Mouse (Mus musculus): Measurements from ENCODE around the gene Tmem213. TPM values are rescaled to one million over a fixed set of nuclear protein-coding genes. Genes with fewer than 3 reads are reported as not detected.

The Tmem213 gene
- total RNA-seq, 2 experiments from 2014 or later, result not detected

DNA sequence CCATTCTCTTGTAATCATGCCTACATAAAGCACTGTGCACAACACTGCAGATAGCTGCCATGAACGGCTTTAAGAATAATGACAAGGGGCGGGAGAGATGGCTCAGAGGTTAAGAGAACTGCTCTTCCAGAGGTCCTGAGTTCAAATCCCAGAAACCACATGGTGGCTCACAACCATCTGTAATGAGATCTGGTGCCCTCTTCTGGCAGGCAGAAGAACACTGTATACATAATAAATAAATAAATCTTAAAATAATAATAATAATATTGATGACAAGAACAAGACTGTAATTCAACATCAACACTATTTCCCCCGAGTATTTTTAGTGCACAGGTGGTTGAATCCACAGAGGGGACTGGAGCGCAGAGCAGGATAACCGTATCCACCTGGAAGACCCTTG lies 47.1 kb downstream of the Tmem213 start:
- no peak for DNase-seq

DNA sequence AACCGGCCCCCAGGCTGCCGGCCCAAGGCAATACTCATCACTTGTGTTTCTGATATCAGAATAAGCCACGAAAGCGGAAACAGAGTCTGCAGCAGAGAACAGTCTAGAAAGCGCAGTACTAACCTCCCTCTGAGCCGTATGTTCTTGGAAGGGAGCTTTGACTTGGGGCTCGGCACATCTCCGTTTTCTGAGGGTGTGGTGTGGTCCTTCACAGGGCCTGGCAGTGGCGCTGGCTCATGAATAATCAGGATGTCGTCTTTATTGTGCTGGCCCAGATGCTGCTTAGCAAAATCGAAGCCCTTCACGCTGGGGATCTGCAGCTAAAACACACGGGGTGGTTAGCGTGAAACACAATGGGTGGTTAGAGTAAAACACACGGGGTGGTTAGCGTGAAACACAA lies 48.9 kb downstream of the Tmem213 start:
- no peak for DNase-seq

DNA sequence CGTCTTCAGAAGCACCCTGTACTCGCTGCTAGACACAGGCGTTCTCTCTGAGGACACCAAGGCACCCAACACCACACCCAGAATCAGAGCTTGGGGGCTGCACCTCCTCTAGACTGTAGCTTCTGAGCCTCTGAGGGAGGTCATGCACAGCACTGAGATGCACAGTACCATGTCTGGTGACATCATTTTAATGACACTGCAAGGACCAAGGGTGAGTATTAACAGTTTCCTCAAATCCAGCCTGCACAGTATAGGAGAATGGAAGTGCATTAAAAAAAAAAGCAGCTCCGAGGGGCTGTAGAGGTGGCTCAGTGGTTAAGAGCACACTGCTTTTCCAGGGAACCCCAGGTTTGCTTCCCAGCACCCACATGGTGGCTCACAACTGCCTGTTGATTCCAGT lies 50.5 kb downstream of the Tmem213 start:
- no peak for DNase-seq

DNA sequence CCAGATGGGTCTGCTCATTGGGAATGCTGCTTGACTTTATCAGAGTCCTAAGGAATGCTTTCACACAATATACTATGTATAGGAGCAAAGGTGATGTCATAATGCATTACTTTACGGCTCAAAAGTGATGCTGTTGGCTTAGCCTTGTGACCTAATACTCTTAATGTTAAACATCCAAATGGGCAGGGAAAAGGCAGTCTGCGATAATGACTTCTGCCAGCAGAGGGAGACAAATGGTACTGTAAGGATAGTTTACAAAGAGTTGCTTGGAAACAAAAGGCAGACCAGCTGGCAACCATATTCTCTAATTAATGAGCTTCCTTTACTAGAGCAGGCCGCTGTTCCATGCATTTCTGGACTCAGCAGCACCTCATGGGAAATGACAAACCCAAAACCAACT lies 51.0 kb downstream of the Tmem213 start:
- peak; percentile 85 for DNase-seq

DNA sequence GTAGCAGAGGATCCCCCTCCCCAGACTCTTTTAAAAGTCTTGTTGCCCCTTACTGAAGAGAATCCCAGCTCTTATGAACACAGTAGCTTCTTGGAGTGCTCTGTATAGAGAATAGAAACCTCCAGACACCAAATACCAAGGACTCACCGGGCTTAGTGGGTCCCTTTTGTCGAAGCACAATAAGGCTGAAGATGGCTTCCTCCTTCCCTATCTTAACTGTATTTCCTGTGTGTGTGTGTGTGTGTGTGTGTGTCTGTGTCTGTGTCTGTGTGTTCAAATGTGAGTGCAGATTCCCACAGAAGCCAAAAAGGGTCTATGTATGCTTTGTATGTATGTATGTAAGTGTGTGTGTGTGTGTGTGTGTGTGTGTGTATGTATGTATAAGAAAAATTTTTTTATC lies 51.5 kb downstream of the Tmem213 start:
- DNase-seq, result no peak

DNA sequence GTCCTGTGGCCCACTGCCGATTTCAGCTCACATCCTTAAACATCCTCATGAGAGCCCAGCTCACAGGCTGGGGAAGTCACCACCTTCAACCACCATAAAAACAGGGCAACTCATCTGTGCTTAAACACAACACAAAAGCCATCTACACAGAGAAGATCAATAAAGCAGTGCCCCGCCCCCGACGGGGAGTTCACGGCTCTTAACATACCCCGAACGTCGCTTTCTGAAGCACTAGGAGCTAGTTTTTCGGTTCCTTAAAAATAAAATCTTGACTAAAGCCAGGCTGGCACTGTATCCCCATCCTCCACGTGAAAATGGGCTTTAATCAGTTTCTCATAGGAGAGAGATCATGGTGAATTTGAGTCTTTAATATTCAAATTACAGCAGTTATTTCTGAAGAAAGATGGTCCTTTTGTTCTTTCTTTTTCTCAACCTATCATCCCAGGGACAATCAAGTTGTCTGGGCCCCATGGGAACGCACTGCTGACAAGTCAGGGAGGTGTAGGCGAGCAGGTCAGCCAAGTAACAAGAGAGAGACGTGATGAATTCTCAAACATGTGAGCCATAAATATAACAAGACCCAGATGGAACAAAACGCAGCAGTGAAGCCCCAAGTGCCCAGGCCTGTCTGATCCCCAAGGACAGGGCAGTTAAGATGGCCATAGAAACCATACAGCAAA lies 53.9 kb downstream of the Tmem213 start:
- DNase-seq, result no peak

DNA sequence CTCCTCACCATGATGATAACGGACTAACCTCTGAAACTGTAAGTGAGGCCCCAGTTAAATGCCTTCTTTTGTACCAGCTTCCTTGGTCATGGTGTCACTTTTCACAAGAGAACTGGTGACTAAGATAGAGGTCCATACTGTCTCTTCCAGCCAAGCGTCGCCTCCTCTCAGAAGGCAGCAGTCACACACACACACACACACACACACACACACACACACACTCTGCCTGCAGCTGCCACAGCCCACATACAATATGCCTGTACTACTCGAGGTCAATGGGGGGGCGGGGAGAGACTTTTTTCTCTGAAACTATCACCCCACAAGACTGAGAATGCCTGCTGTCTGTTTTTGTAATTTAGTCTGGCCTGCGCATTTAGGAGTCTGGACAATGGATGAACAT lies 55.6 kb downstream of the Tmem213 start:
- DNase-seq, result no peak

DNA sequence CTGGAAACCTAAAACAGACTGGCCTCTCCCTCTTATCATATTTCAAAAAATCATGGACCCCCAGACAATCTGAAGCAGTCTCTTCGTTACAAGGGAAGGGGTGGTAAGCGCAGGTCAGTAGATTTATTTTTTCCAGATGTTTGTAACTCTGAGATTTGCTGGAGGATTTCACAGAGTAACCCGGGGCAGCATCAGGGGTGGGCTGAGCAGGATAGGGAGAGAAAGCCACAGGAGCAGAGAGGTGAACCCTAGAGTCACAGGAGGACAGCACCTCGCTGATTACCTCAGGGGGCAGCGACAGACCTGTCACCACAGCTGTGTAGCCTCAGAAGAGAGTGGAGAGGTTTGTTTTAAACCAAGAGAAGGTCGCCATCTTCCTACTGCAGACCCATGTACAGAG lies 56.3 kb downstream of the Tmem213 start:
- no peak for DNase-seq

Other genes with a start within 250 kb of the Tmem213 start
- gene Trim24, start 238.4 kb upstream of the Tmem213 start, total RNA-seq (2021), result 10 to 100 TPM; 26.2 to 30.0 TPM
- under 1 TPM; 0.80 to 0.86 TPM for gene Svopl, start 62.3 kb upstream of the Tmem213 start, total RNA-seq (2021)
- gene Atp6v0a4, start 15.3 kb downstream of the Tmem213 start, total RNA-seq (2021), result 1 to 10 TPM; 1.8 to 2.3 TPM
- 1 to 10 TPM; 1.6 to 3.0 TPM for gene D630045J12Rik, start 144.8 kb downstream of the Tmem213 start, total RNA-seq (2021)
- gene Zc3hav1l, start 190.0 kb downstream of the Tmem213 start, total RNA-seq (2021), result 1 to 10 TPM; 4.3 to 6.5 TPM
- 10 to 100 TPM in 1 of 2 experiments, 1 to 10 TPM in 1; 9.1 to 11.2 TPM for gene Zc3hav1, start 245.3 kb downstream of the Tmem213 start, total RNA-seq (2021)

All from gastrocnemius, postnatal 10 days (tissue).